ENCODE assay signal across 28 mouse cellular contexts in genomic region chr11:99580636-99581035, GRCm38 (mm10). TPM values are rescaled to one million over a fixed set of nuclear protein-coding genes. Genes with fewer than 3 reads are reported as not detected.
"Had no signal": no experiment of that assay in that cellular context is flagged by ENCODE, and none has a peak within 500 bp of the region (broad histone marks: within the 10 kb centered on the region; RNA-seq: fewer than 3 reads in every experiment).

Krtap1-5 (minus strand) TSS chr11:99581016.

- DNase-seq: lung, adult 2 months; lung, postnatal 14 days; lung, postnatal 36 days; retina, postnatal 1 day; right cerebral cortex, adult 18-20 months; right cerebral cortex, postnatal 25 days; right cerebral cortex, postnatal 4 days; spleen, adult 18-20 months; thymus, adult 18-20 months; thymus, postnatal 14 days; thymus, postnatal 36 days had no signal

- H3K9me3 ChIP-seq: lung, embryonic 15.5 days; megakaryocyte, embryonic 14.5 days; midbrain, embryonic 13.5 days; midbrain, embryonic 15.5 days; neural tube, embryonic 13.5 days; neural tube, embryonic 15.5 days had no signal

- H3K27ac ChIP-seq: lung, embryonic 15.5 days; macrophage; midbrain, embryonic 13.5 days; midbrain, embryonic 15.5 days; neural tube, embryonic 13.5 days; neural tube, embryonic 15.5 days had no signal

- H3K9ac ChIP-seq: lung, embryonic 15.5 days; midbrain, embryonic 13.5 days; midbrain, embryonic 15.5 days; neural tube, embryonic 13.5 days; neural tube, embryonic 15.5 days had no signal

- H3K4me3 ChIP-seq: lung, embryonic 15.5 days; megakaryocyte, embryonic 14.5 days; midbrain, embryonic 13.5 days; midbrain, embryonic 15.5 days; neural tube, embryonic 13.5 days; neural tube, embryonic 15.5 days had no signal

- H3K36me3 ChIP-seq: lung, embryonic 15.5 days; midbrain, embryonic 13.5 days; midbrain, embryonic 15.5 days; neural tube, embryonic 13.5 days; neural tube, embryonic 15.5 days had no signal

- H3K27me3 ChIP-seq: lung, embryonic 15.5 days; megakaryocyte, embryonic 14.5 days; midbrain, embryonic 13.5 days; midbrain, embryonic 15.5 days; neural tube, embryonic 13.5 days; neural tube, embryonic 15.5 days had no signal

- H3K4me2 ChIP-seq: lung, embryonic 15.5 days; midbrain, embryonic 11.5 days; midbrain, embryonic 13.5 days; midbrain, embryonic 15.5 days; neural tube, embryonic 13.5 days; neural tube, embryonic 15.5 days had no signal

- H3K4me1 ChIP-seq: lung, embryonic 15.5 days; megakaryocyte, embryonic 14.5 days; midbrain, embryonic 13.5 days; midbrain, embryonic 15.5 days; neural tube, embryonic 13.5 days; neural tube, embryonic 15.5 days had no signal

- ATAC-seq: lung, postnatal 0 days; midbrain, embryonic 13.5 days; midbrain, embryonic 15.5 days had no signal

RNA-seq across cellular contexts. Expression of gene Krtap1-5, which starts in this region (rescaled TPM):
- total RNA-seq: megakaryocyte progenitor cell, adult 5-6 weeks; midbrain, postnatal 0 days; monocyte, adult 5-6 weeks had no signal
- polyA plus RNA-seq: lung, adult 2 months; lung, embryonic 15.5 days; macrophage; midbrain, embryonic 11.5 days; midbrain, embryonic 13.5 days; midbrain, embryonic 15.5 days; midbrain, postnatal 0 days; neural tube, embryonic 11.5 days; neural tube, embryonic 13.5 days; neural tube, embryonic 15.5 days; small intestine, adult 2 months; stomach, embryonic 14.5 days; stomach, embryonic 16.5 days; thymus, postnatal 0 days had no signal
